Mouse (Mus musculus) B cell, adult 62 days (primary cell): Measurements from ENCODE around the gene Epb42. TPM values are rescaled to one million over a fixed set of nuclear protein-coding genes. Genes with fewer than 3 reads are reported as not detected.

Source experiments
- total RNA-seq: library from RNA; stranded (reverse); gene quantifications from 4 replicates; pipeline ENCODE4 v1.2.4, GENCODE M21; 2023

The Epb42 gene
- not detected in 4 replicates for total RNA-seq

GRCm38 (mm10) chr2:121036733-121037341 is at the start of gene Epb42:
Gene Epb42, minus strand, starts transcription at chr2:121037072.

GRCm38 (mm10) chr2:121085480-121086185 is 48.8 kb upstream of the Epb42 start, which contains the start of gene Tgm5:
Gene Tgm5, minus strand, starts transcription at chr2:121085841.

GRCm38 (mm10) chr2:121007925-121008663 is 28.8 kb downstream of the Epb42 start, which contains the start of gene Ccndbp1:
Gene Ccndbp1, plus strand, starts transcription at chr2:121008403.

GRCm38 (mm10) chr2:120976990-120977925 is 59.6 kb downstream of the Epb42 start, which contains the start of gene Tmem62:
Gene Tmem62, plus strand, starts transcription at chr2:120977017.

GRCm38 (mm10) chr2:120970559-120971080 is 66.3 kb downstream of the Epb42 start, which contains the start of gene Ubr1:
Gene Ubr1, minus strand, starts transcription at chr2:120970715.

Other genes with a start within 250 kb of the Epb42 start
- gene Cdan1, start 186.9 kb downstream of the Epb42 start, total RNA-seq: 34.4 to 43.8 TPM (median 36.6 TPM) in 4 replicates
- 5.8 to 12.8 TPM (median 8.4 TPM) in 4 replicates for gene Ttbk2, start 186.5 kb downstream of the Epb42 start, total RNA-seq
- 65.5 to 69.8 TPM (median 68.6 TPM) in 4 replicates for gene Ubr1, start 66.4 kb downstream of the Epb42 start, total RNA-seq
- gene Tmem62, start 60.1 kb downstream of the Epb42 start, total RNA-seq: 16.7 to 30.8 TPM (median 24.9 TPM) in 4 replicates
- 75.5 to 85.5 TPM (median 83.6 TPM) in 4 replicates for gene Ccndbp1, start 28.7 kb downstream of the Epb42 start, total RNA-seq
- not detected in 4 replicates for gene Tgm5, start 48.8 kb upstream of the Epb42 start, total RNA-seq
- not detected in 4 replicates for gene Tgm7, start 72.7 kb upstream of the Epb42 start, total RNA-seq
- 13.6 to 19.3 TPM (median 16.8 TPM) in 4 replicates for gene Adal, start 103.4 kb upstream of the Epb42 start, total RNA-seq
- gene Lcmt2, start 103.6 kb upstream of the Epb42 start, total RNA-seq: 8.2 to 9.2 TPM (median 8.5 TPM) in 4 replicates
- 69.4 to 82.8 TPM (median 76.4 TPM) in 4 replicates for gene Tubgcp4, start 133.6 kb upstream of the Epb42 start, total RNA-seq
- 24.6 to 30.0 TPM (median 26.4 TPM) in 4 replicates for gene Zscan29, start 134.1 kb upstream of the Epb42 start, total RNA-seq
- 89.0 to 109 TPM (median 98.1 TPM) in 4 replicates for gene Trp53bp1, start 234.3 kb upstream of the Epb42 start, total RNA-seq